Mouse (Mus musculus) left cerebral cortex, postnatal 36 days (tissue): Measurements from ENCODE around the gene Tmem30b. TPM values are rescaled to one million over a fixed set of nuclear protein-coding genes. Genes with fewer than 3 reads are reported as not detected.

Source experiments
- DNase-seq, 2 experiments: peaks; one replicate each; pipeline ENCODE4 v3.0.0; 2021 to 2022; ENCODE audit warnings: low spot score in 2 of 2, mixed read lengths in 1 of 2
- intact Hi-C: fragments of 180-260 bp; cut with DNase I; formaldehyde crosslinking; loops from one replicate; pipeline ENCODE4 v1.15.1; 2025
- total RNA-seq, 2 experiments: library from RNA; stranded (reverse); gene quantifications; 2 replicates each; pipeline ENCODE4 v1.2.3; 2021

Gene Tmem30b
- total RNA-seq, 2 experiments from 2014 or later, result 0.12 TPM; not detected in 1

GRCm38 (mm10) chr12:73523066-73523465 is 23.1 kb downstream of the Tmem30b start:
- no peak for DNase-seq
- intact Hi-C loops, result no loop called here

- intact Hi-C loops, result no loop called here
- no peak for DNase-seq
These were observed 24.2 kb downstream of the Tmem30b start for GRCm38 (mm10) chr12:73521944-73522343.

- DNase-seq, result no peak
- intact Hi-C loops, result no loop called here
These were observed 24.9 kb downstream of the Tmem30b start for GRCm38 (mm10) chr12:73521238-73521841.

- DNase-seq, result no peak
- intact Hi-C loops, result loop anchor here (1.0 kb wide), 1 partner anchor 496 kb away; no protein-coding TSS in a partner anchor
These were observed 28.4 kb downstream of the Tmem30b start for GRCm38 (mm10) chr12:73517768-73518167.

- DNase-seq, result peak; percentile 66 to 75
- intact Hi-C loops, result loop anchor here (1.0 kb wide), 1 partner anchor 496 kb away; no protein-coding TSS in a partner anchor
These were observed 29.0 kb downstream of the Tmem30b start for GRCm38 (mm10) chr12:73517022-73517709.

GRCm38 (mm10) chr12:73516516-73516915 is 29.7 kb downstream of the Tmem30b start:
- intact Hi-C loops, result no loop called here
- no peak for DNase-seq

GRCm38 (mm10) chr12:73514722-73515121 is 31.5 kb downstream of the Tmem30b start:
- intact Hi-C loops, result no loop called here
- no peak for DNase-seq

- DNase-seq, result no peak
These were observed 32.2 kb downstream of the Tmem30b start for GRCm38 (mm10) chr12:73513958-73514357.

GRCm38 (mm10) chr12:73511467-73512047 is 34.6 kb downstream of the Tmem30b start:
- intact Hi-C loops, result no loop called here
- DNase-seq, result no peak

More at GRCm38 (mm10) chr12:73513958-73514357, 32.2 kb downstream of the Tmem30b start:
- intact Hi-C loops, result no loop called here

- intact Hi-C loops, result no loop called here
- peak; percentile 63 to 72 for DNase-seq
These were observed 39.1 kb downstream of the Tmem30b start for GRCm38 (mm10) chr12:73507105-73507504.

GRCm38 (mm10) chr12:73506648-73507047 is 39.5 kb downstream of the Tmem30b start:
- intact Hi-C loops, result no loop called here

GRCm38 (mm10) chr12:73500689-73501326 is 45.4 kb downstream of the Tmem30b start:
- peak in 1 of 2 experiments; percentile 27 for DNase-seq

More at GRCm38 (mm10) chr12:73506648-73507047, 39.5 kb downstream of the Tmem30b start:
- DNase-seq, result no peak

GRCm38 (mm10) chr12:73495172-73495571 is 51.0 kb downstream of the Tmem30b start:
- intact Hi-C loops, result no loop called here
- no peak for DNase-seq

More at GRCm38 (mm10) chr12:73500689-73501326, 45.4 kb downstream of the Tmem30b start:
- intact Hi-C loops, result no loop called here

GRCm38 (mm10) chr12:73493929-73494530 is 52.2 kb downstream of the Tmem30b start:
- no peak for DNase-seq

More at GRCm38 (mm10) chr12:73493929-73494530, 52.2 kb downstream of the Tmem30b start:
- intact Hi-C loops, result no loop called here

Other genes starting within 250 kb of the Tmem30b start
- gene Prkch, start 38.4 kb upstream of the Tmem30b start, total RNA-seq, result 1 to 10 TPM; 4.6 to 6.0 TPM